Mouse (Mus musculus) heart, embryonic 10.5 days (tissue): ENCODE measurements around the gene Adamts4. TPM values are rescaled to one million over a fixed set of nuclear protein-coding genes. Genes with fewer than 3 reads are reported as not detected.

ENCODE experiments used
- DNase-seq: peaks from one replicate; pipeline ENCODE4 v3.0.0-alpha.2; 2017; ENCODE audit warnings: low spot score
- H3K27ac ChIP-seq: fragments of 300-500 bp; sonication (generic); 2 replicates; pipeline ENCODE4 v1.5.1; 2016; ENCODE audit warnings: mild to moderate bottlenecking
- H3K27me3 ChIP-seq: fragments of 300-500 bp; sonication (generic); 2 replicates; pipeline ENCODE4 v1.6.1; 2016; ENCODE audit warnings: mild to moderate bottlenecking; ENCODE audit not compliant: poor library complexity, insufficient read depth, severe bottlenecking
- H3K36me3 ChIP-seq: fragments of 300-500 bp; sonication (generic); 2 replicates; pipeline ENCODE4 v1.6.1; 2016; ENCODE audit warnings: mild to moderate bottlenecking, moderate library complexity
- H3K4me1 ChIP-seq: fragments of 300-500 bp; sonication (generic); 2 replicates; pipeline ENCODE4 v1.6.1; 2016; ENCODE audit warnings: mild to moderate bottlenecking
- H3K4me3 ChIP-seq: fragments of 300-500 bp; sonication (generic); 2 replicates; pipeline ENCODE4 v1.5.1; 2016; ENCODE audit warnings: mild to moderate bottlenecking, moderate library complexity
- H3K9me3 ChIP-seq: fragments of 300-500 bp; sonication (generic); 2 replicates; pipeline ENCODE4 v1.6.1; 2016; ENCODE audit warnings: mild to moderate bottlenecking, moderate library complexity
- WGBS: fragments of 180-500 bp; shearing (Covaris S2); methylation state at CpG from one replicate; pipeline ENCODE4 v1.1.7; 2016; 5-methylcytosine and 5-hydroxymethylcytosine counted together
- polyA plus RNA-seq: library from polyadenylated mRNA; unstranded; fragments of >200 nt; fragmentation: Nextera tagmentation; extraction: Ambion mirVana; gene quantifications from 2 replicates; pipeline ENCODE4 v1.2.1, GENCODE M21; 2016

The Adamts4 gene
- polyA plus RNA-seq, 1 experiment from 2014 or later = 2.8 TPM

DNA sequence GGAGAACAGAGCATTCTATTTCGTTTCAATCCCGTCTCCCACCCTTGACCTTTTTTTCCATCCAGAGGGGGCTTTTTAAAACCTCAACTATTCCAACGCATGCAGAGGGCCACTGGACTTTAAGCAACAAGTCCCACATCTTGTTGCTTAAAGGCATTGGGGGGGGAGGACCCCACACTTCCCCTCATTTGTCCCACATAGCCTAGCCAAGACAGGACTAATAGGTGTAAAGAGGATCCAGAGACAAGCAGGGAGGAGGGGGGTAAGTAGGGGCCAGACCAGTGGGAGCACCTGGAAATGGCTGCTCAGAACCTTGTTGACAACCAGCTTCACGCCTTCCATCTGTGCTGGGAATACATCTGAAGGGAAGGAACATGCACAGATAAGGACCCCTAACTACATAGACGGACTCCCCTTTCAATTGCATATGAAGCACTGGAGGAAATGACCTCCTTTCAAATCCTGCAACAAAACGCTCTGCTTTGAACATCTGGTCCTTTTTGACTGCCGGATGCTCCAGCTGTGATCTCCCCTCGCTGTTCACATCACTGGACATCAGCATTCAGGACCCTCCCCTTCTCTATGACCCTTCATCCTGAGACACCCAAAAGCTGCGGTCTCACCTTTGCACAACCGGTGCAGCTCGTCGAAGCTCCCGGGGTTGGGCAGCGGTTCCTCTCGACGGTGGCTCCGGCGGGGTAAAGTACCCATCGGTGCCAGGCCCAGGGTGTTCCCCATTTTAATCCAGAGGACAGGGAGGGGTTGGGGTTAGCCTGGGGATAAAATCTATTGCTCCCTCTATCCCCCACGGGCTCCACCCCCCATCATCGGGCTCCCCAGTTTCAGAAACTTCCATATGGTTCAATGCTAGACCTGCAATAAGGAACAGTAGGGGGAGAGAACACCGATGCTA, 28.7 kb upstream of the Adamts4 start:
- peaks cover 31% of the 10 kb centered on the region for H3K36me3 ChIP-seq
- DNase-seq = no peak
- 7% methylated on average over 22 of the region's 22 CpGs for WGBS
- peaks cover 17% of the 10 kb centered on the region for H3K4me1 ChIP-seq
- peak overlapping the region; percentile 91 for H3K27ac ChIP-seq
- H3K27me3 ChIP-seq = no peaks in the 10 kb centered on the region
- H3K9me3 ChIP-seq = no peaks in the 10 kb centered on the region
- peak overlapping the region; percentile 77 for H3K4me3 ChIP-seq

- DNase-seq = peak; percentile 99
- H3K36me3 ChIP-seq = peaks cover 28% of the 10 kb centered on the region
- peak within 1 kb of the TSS; percentile 91 for H3K27ac ChIP-seq
Observed at GRCm38 (mm10) chr1:171222238-171223155, 27.7 kb upstream of the Adamts4 start, which contains the start of gene Tomm40l. Tomm40l (minus strand) TSS chr1:171222514.

GRCm38 (mm10) chr1:171223168-171223567, 27.1 kb upstream of the Adamts4 start:
- peak overlapping the region; percentile 91 for H3K27ac ChIP-seq
- H3K9me3 ChIP-seq = no peaks in the 10 kb centered on the region
- 84% methylated on average over 6 of the region's 6 CpGs for WGBS
- H3K4me3 ChIP-seq = peak overlapping the region; percentile 77
- H3K36me3 ChIP-seq = peaks cover 21% of the 10 kb centered on the region
- DNase-seq = no peak
- peaks cover 16% of the 10 kb centered on the region for H3K4me1 ChIP-seq
- H3K27me3 ChIP-seq = no peaks in the 10 kb centered on the region

More at GRCm38 (mm10) chr1:171222238-171223155, 27.7 kb upstream of the Adamts4 start, which contains the start of gene Tomm40l:
- H3K9me3 ChIP-seq = no peaks in the 10 kb centered on the region
- peak within 1 kb of the TSS; percentile 77 for H3K4me3 ChIP-seq
- no peaks in the 10 kb centered on the region for H3K27me3 ChIP-seq
- WGBS = 2% methylated on average over 28 of the region's 28 CpGs
- H3K4me1 ChIP-seq = peaks cover 16% of the 10 kb centered on the region

GRCm38 (mm10) chr1:171223796-171224195, 26.4 kb upstream of the Adamts4 start:
- WGBS = 64% methylated on average over 2 of the region's 2 CpGs
- H3K27me3 ChIP-seq = no peaks in the 10 kb centered on the region
- DNase-seq = no peak
- 0 out of 2 replicates have a peak overlapping the region, but pooled peaks have one; percentile 16 for H3K27ac ChIP-seq
- H3K4me1 ChIP-seq = peaks cover 16% of the 10 kb centered on the region
- peaks cover 15% of the 10 kb centered on the region for H3K36me3 ChIP-seq
- H3K4me3 ChIP-seq = no peak overlapping the region
- H3K9me3 ChIP-seq = no peaks in the 10 kb centered on the region

DNA sequence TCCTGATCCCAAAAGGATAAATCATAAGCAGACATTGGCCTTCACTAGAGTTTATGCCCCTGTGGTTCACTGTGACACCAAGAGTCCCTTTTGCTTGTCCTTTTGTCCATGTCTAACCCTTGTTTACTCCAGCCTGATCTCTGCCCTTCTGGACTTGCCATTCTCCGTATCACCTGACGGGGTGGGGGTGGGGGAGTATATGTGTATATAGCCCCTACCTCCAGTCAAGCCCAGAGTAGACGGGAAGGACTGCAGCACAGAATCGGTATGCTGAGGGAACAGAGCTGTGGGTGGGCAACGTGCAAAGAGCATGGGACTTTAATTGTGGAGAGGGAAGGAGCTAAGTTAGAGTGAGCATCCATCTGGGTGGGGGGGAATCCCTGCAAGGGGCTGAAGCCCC, 25.4 kb upstream of the Adamts4 start, which contains the start of gene Apoa2:
TSS of gene Apoa2 (plus strand) at position 198 of the 400 bp plus-strand sequence.
- peaks cover 4% of the 10 kb centered on the region for H3K36me3 ChIP-seq
- no peaks in the 10 kb centered on the region for H3K27me3 ChIP-seq
- H3K9me3 ChIP-seq = no peaks in the 10 kb centered on the region
- 79% methylated on average over 5 of the region's 5 CpGs for WGBS
- DNase-seq = no peak
- H3K4me3 ChIP-seq = no peak within 1 kb of the TSS; the same call in 1 of the 2 replicates
- peaks cover 20% of the 10 kb centered on the region for H3K4me1 ChIP-seq
- 0 out of 2 replicates have a peak within 1 kb of the TSS, but pooled peaks have one; percentile 16 for H3K27ac ChIP-seq

- WGBS = 59% methylated on average over 4 of the region's 4 CpGs
- Histone ChIP-seq H3K27ac (no peak overlapping the region), H3K9me3 (no peaks in the 10 kb centered on the region), H3K4me3 (no peak overlapping the region), H3K36me3 (no peaks in the 10 kb centered on the region), H3K4me1 (peaks cover 11% of the 10 kb centered on the region), H3K27me3 (no peaks in the 10 kb centered on the region)
- DNase-seq = no peak
Observed at GRCm38 (mm10) chr1:171226780-171227179, 23.4 kb upstream of the Adamts4 start.

DNA sequence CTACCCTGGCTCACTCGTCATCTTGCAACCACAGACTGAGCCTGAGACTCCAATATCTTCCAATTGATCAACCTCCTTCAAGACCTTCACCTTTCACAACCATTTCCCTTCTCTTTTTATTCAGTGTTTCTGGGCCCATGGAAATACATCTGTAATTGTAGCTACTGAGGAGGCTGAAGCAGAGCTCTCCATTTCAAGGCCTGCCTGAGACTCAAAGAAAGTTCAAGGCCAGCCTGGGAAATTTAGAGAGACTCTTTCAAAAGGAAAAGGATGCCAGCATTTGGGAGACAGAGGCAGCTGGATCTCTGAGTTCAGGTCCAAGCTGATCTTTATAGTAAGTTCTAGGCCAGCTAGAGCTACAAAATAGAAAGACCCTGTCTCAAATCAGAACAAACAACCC, 22.3 kb upstream of the Adamts4 start:
- no peaks in the 10 kb centered on the region for H3K27me3 ChIP-seq
- no peak overlapping the region for H3K4me3 ChIP-seq
- DNase-seq = no peak
- H3K27ac ChIP-seq = no peak overlapping the region
- H3K36me3 ChIP-seq = no peaks in the 10 kb centered on the region
- H3K9me3 ChIP-seq = no peaks in the 10 kb centered on the region
- 77% methylated on average over 1 of the region's 1 CpGs for WGBS
- H3K4me1 ChIP-seq = peaks cover 10% of the 10 kb centered on the region

GRCm38 (mm10) chr1:171229750-171230149, 20.5 kb upstream of the Adamts4 start:
- Histone ChIP-seq H3K27ac (no peak overlapping the region; the same call in none of the 2 replicates), H3K9me3 (no peaks in the 10 kb centered on the region), H3K4me3 (no peak overlapping the region), H3K27me3 (no peaks in the 10 kb centered on the region), H3K36me3 (peaks cover 12% of the 10 kb centered on the region), H3K4me1 (peaks cover 25% of the 10 kb centered on the region)
- WGBS = 62% methylated on average over 6 of the region's 6 CpGs
- no peak for DNase-seq

GRCm38 (mm10) chr1:171230215-171230614, 20.0 kb upstream of the Adamts4 start:
- 78% methylated on average over 3 of the region's 3 CpGs for WGBS
- Histone ChIP-seq H3K9me3 (no peaks in the 10 kb centered on the region), H3K36me3 (peaks cover 16% of the 10 kb centered on the region), H3K27ac (peak overlapping the region; percentile 16; the same call in 1 of the 2 replicates), H3K27me3 (no peaks in the 10 kb centered on the region), H3K4me3 (no peak overlapping the region), H3K4me1 (peaks cover 25% of the 10 kb centered on the region)
- no peak for DNase-seq

DNA sequence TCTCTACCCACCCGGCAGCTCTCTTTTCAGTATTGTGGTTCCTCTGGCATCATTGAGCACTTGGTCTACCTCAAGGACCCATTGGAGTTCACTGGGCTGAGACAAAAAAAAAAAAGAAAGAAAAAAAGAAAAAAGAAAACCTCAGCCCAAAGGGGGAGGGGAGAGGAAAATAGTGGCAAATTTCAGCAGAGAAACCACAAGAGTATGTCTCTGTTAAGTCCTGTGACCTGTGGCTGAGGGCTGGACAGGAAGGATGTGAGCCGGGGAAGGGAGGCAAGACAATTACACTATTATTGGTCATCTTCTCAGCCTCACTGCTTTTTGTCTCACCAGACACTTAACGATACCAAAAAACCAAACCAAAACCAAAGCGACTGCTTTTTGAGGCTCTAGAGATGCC, 18.4 kb upstream of the Adamts4 start:
- Histone ChIP-seq H3K9me3 (no peaks in the 10 kb centered on the region), H3K27ac (no peak overlapping the region), H3K36me3 (peaks cover 32% of the 10 kb centered on the region), H3K4me1 (peaks cover 30% of the 10 kb centered on the region), H3K27me3 (no peaks in the 10 kb centered on the region), H3K4me3 (no peak overlapping the region)
- DNase-seq = no peak
- WGBS = 71% methylated on average over 4 of the region's 4 CpGs

DNA sequence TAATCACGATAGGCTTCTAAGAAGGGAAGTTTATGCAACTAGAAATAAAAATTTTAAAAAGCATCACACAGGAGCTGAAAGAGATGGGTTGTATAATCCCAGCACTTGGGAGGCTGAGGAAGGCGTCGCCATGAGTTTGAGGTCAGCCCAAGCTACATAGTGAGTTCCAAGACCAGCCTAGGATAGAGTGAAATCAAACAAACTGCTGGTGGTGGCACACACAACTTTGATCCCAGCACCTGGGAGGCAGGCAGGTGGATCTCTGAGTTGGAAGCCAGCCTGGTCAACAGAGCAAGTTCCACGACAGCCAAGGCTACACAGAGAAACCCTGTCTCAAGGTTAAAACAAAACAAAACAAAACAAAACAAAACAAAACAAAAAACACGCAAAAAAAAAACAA, 17.9 kb upstream of the Adamts4 start:
- Histone ChIP-seq H3K9me3 (no peaks in the 10 kb centered on the region), H3K27me3 (no peaks in the 10 kb centered on the region), H3K27ac (no peak overlapping the region), H3K36me3 (peaks cover 37% of the 10 kb centered on the region), H3K4me1 (peaks cover 33% of the 10 kb centered on the region), H3K4me3 (no peak overlapping the region)
- 83% methylated on average over 5 of the region's 5 CpGs for WGBS
- no peak for DNase-seq

DNA sequence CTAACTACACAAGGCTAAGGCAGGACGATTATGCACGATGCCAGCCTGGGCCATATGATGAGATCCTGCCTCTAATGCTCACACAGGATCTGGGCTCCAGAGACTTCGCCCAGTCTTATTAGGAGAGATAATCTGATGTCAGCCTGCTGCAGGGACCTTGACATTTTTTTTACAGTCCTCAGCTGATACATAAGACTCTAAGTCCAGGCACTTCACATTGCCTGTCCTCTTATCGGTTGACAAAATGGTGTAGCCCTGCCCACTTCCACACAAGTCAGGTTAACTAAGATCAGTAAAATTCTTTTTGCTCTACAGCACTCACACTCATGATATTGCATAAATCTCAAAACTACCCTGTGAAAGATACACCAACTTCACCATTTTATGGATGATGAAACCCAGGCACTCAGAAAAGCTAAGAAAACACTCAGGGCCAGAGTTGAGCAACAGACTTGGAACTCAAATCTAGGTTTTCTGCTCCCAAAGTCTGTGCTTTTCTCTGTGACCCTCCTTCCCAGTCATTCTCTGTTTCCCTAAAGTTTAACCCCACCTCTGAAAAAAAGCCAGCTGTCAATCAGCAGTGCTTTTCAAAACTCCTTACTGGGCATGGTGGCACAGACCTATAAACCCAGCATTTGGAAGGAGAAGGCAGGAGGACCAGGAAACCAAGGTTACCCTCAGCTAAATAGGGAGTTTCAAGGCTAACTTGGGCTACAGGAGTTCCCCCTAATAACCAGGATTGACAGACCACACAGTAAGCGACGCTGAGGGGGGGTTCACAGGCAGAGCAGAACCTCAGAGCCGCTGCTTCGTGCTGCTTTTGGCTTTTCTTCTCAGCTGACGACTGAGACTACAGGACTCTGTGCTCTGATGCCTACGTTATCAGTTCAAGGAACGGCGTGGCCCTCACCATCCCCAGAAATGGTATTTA, 17.2 kb upstream of the Adamts4 start:
- WGBS = 58% methylated on average over 12 of the region's 12 CpGs
- peaks cover 33% of the 10 kb centered on the region for H3K4me1 ChIP-seq
- peak overlapping the region; percentile 6; the same call in 1 of the 2 replicates for H3K27ac ChIP-seq
- no peak overlapping the region for H3K4me3 ChIP-seq
- DNase-seq = no peak
- H3K36me3 ChIP-seq = peaks cover 44% of the 10 kb centered on the region
- H3K27me3 ChIP-seq = no peaks in the 10 kb centered on the region
- no peaks in the 10 kb centered on the region for H3K9me3 ChIP-seq
